Mouse (Mus musculus): ENCODE data around the gene Mkrn2os.
"Not testable (repeated sequence)": the region's sequence is repeated elsewhere in the genome, so short reads cannot be mapped to it uniquely, and the experiment has no call there.

The Mkrn2os gene

DNA sequence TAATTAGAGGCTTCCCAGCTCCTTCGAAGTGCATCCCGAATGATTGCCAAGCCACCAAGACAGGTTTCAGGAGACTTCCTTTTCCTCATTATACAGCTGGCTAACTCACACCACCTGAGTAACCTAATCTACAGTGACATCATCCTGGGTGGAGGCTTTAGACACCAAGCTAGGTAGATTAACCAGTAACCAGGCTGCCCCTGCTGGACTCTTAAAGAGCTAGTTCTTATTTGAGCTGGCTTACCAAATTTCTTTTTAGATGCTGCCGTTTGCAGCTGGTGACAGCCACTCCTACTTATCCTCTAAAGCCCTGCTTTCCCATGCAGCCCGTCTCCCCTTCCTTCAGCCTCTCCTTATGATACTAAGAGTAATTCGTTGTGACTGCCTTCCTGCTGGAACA, at the start of gene Mkrn2os:
Gene Mkrn2os (minus strand): TSS at position 119 of the 400 bp plus-strand sequence.
- DNase-seq: no peak

DNA sequence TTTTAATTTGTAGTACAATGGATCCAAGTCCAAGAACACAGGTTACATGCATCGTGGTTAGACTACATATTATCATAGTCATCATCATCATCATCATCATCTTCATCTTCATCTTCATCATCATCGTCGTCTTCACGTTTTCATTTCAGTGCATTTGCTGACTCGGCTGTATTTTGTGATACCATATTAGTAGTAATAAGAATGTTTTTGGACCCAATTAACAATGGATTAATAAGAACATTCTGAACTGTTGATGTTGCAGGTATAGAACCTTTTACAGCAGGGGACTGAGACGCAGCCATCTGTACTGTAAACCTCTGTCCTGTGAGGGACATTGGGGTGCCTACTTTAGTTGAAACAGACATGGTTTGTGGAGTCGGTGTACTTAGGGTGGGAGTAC, 45.8 kb upstream of the Mkrn2os start:
- not testable (repeated sequence) for DNase-seq

DNA sequence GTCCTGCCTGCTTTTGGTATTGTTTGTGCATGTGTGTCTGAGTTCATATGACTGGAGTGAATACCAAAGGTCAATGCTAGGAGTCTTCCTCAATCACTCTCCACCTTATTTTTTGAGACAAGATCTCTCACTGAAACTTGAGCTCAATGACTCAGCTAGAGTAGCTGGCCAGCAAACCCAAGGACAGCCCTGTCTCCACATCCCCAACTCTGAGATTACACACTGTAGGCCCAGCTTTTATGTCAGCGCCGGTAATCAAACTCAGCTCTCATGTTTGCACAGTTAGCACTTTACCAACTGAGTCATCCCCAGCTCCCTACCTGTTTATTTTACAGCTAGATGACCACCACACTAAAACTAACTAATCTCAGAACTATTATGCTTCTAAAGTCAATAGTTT, 41.6 kb upstream of the Mkrn2os start:
- DNase-seq: no peak

DNA sequence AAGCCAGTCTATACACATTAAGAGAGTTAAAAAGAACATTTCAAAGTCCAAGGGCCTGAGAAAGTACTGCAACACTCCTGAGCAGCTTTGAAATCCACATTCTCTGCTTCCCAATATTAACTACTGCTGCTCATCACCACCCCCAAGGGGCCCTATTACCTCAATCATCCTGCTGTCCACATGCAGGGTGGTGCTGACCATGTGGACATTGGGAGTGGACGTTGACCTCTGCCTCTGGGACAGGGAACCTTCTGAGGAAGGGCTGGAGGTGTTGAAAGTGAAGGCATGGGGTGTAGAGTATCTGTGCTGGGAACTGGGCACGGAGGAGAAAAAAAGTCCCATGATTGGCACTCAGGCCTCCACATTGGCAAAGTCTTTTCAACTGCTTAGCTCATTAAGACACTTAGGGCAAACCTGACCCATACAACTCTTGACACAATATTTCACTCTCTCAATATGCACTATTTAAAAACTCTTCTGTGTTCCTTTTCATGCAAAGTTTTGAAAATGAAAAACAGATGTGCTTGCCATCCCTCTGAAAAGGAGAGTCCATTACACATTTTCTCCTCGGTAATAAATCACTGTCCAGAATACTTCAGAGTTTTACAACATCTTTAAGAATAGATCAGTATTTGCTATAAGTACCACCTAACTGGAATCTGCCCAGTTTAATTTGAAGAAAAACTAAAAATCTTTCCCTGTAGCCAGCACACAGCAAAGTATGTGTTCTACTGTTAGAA, 38.9 kb upstream of the Mkrn2os start:
- DNase-seq: no peak

DNA sequence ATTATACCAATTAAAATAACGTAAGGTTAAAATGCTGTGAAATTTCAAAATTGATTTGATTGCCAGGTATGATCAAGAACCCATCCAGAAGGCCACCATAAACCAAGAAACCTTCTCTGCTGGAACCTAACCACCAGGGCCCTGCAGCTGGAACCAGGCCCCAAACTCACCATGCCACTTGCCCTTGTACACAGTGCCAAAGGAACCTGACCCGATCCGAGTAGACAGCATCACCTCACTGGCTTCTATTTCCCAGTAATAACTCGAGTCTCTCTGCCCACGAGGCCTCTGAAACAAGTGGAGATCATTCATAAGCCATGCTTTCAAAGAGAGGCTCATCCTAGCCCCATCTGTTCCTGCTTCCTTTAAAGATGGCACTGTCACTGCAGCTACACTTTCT, 33.7 kb upstream of the Mkrn2os start:
- DNase-seq: no peak

DNA sequence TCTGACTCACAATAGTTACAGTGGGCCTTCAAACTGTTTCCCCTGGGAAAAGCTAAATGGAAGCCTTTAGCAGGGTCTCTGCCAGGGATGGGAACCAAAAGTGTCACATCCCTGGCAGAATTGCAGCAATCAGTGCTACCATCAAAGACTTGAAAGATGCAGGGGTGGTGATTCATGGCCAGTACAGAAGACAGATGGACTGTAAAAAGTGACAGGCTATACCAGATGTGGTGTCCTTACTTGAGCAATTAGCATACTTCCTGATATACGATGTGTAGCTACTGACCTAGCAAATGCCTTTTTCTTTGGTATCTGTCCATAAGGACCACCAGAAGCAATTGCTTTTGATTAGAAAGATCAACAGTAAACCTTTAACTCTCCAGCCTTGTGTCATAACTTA, 28.6 kb upstream of the Mkrn2os start:
- no peak for DNase-seq

DNA sequence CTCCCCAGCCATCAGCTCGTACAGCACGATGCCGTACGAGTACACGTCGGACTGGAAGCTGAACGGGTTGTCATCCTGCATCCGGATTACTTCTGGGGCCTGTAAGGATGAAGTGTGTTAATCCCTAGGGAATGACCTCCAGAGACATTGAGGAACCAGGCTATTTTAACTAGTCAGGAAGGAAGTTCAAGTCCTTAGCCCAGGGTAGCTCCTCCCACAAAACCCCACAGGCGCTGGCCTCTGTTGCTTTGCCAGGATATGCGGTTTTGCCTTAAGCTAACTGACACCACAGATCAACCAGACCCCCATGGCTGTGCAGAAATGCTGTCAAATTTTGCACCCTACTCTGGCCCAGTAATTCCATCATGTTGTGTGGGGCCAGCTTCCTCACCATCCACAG, 27.4 kb upstream of the Mkrn2os start:
- DNase-seq: peak; percentile 95

DNA sequence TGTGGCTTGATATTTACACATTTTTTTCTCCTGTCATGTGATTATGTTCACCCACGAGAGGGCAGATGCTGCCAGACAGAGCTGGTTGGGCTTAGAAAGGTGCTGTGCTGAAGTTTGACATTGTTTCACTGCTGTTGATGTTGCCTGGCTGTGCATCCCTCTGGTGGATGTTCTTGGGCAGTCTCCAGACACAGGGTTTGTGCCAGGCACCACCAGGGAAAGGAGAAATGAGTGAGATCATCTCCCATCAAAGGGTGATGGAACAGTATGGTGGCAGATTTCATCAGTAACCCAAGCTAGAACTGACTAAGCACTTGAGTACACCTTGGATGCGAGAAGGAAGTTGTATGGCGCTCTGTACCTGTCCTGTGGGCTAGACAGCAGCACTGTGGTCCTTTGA, 23.6 kb upstream of the Mkrn2os start:
- DNase-seq: no peak

DNA sequence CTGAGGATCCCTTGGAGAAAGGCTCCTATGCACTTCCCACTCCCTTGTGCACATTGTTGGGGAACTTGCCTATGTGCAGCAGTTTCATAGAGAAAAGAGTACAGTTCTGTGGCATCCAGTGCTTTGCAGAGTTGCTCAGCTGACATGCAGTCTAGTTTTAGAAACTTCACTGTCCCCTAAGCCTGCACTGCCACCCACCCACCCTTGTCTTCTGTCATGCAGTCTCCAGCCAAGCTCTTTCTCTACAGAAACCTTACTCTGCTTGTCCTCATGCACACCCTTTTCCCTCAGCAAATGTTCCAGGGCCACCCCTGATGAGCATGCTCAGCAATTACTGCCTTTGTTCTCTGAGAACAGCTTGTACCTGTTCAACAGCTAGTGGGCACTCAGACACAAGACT, 21.4 kb upstream of the Mkrn2os start:
- DNase-seq: no peak

DNA sequence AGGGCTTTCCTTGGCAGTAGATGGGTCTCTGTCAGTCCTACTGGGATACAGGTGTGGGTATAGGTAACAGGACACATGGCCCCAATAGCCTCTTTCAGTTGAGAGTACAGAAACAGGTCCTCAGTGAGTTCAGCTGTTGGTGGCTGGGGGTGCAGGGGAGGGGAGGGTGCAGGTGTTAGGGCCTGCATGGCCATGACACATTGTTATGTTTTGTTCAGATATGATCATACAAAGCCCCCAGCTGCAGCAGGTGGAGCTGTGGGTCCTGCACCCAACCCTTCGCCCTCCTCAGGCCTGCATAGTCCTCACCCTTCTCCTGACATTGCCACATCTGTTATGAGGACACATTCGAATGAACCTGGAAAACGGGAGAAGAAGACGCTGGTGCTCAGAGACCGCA, 17.9 kb upstream of the Mkrn2os start:
- no peak for DNase-seq

DNA sequence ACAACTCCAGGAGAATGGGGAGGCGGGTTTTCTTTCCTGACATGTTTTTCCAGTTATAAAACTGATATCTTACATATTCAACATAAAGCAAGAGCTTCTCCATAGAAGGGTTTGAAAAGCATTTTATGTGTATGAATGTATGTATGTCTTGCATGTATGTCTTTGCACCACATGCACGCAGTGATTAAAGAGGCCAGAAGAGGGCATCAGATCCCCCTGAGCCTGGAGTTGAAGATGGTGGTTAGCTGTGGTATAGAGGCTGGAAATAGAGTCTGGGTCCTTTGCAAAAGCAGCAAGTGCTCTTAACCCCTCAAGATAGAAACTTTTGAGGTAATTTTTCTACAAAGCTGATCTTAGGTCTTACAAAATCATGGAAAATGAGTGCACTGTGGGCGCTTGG, 16.7 kb upstream of the Mkrn2os start:
- DNase-seq: no peak

DNA sequence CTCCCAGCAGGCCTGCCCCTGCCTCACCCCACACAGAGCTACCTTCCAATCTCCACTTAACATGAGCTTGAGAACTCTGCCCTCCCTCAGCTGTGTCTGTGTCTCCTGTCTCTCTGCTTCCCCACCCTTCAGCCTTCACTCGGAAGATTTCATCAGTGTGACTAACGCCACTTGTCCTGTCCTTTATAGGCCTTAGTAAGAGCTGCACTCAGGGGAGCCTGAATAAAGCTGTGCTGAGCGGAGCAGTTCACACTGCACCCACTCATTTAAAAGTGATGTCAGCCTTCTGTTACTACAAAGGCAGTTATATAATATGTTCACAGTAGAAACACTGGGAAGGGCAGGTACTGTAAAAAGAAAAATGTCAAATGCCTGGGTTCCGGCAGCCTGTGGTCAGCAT, 15.1 kb upstream of the Mkrn2os start:
- DNase-seq: no peak

DNA sequence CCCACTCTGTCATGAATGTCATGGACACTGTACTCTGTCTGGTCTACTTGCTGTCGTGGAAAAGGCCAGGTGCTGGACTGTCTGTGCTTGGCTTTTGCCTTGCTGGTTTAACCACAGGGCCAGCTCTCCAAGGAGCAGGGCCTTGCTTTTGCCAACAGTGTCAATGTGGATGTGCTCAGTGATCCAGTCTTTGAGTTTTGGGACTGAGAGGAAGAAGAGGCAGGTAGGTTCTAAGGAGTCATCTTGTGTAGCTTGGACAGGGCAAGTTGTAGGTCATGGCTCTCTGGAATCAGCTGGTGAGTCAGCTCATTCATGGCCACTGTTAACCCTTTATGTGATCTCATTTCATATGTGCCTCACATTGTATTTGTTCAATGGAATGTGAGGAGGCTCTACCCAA, 14.1 kb upstream of the Mkrn2os start:
- DNase-seq: no peak

DNA sequence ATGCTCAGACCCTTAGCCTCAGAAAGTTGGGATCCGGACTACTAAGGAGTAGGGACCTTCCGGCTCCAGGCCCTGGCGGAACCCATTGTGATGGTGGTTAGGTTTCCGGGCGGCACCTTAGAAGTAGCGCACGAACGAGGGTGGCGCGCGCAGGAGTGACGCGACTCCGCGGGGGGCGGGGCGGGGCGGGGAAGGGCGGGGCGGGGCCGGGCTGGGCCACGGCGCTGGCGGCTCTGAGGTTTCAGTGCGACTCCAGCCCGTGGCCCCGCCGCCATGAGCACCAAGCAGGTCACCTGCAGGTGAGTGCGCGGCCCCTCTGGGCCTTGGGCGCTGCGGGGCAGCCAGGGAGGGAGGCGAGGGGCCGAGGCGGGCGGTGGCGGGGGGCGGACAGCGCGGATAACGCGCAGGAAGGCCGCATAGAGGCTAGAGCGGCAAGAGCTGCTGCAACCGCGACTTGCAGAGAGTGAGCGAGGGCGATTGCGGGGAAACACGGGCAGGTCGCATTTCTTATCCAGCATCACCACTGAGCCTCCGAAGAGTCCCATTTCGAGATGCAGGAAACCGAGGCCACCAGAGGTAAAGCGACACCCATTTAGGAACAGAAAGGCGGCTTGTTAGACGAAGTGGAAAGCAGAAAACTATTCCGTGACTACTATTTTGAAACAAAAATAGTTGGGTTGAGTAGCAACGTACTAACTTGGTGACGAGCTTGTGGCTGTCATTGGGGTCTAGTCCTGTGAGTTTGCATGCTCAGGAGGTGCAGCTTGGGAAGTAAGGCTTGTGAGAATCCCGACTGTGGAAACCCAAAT, 9.5 kb upstream of the Mkrn2os start, which contains the start of gene Mkrn2:
Gene Mkrn2 (plus strand): TSS at position 188 of the 809 bp plus-strand sequence.
- peak; percentile 98 for DNase-seq

DNA sequence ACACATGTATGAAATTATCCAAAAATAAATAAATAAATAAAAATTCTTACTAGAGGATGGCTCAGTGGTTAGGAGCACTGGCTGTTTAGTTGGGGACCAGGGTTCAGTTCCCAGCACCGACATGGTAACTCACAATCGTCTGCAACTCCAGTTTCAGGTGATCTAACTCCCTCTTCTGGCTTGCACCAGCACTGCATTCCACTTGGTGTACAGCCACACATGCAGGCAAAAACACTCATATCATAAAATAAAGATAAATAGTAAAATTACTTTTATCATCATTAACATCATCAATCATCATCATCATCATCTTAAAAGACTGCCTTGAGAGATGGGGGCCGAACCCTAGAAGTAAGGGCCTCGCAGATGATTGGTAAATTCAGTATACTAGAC, 8.9 kb upstream of the Mkrn2os start:
- peak; percentile 89 for DNase-seq

DNA sequence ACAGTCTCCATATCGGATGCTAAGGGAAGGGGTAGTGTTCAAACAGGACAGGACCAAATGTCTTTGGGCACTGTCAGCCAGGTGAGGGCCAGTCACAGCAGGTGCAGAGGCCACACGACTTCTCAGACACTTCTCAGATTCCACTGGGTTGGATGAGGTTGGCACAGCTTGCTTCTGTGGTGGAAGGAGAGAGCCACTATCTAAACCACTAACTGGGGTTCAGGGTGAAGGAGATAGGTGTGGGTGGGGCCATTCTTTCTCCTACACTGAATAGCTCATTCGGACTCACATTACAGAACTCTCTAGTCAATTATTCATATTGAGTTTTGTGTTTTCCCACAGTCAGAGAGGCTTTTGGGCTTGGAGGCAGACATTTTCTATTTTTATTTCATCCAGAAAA, 3.3 kb upstream of the Mkrn2os start:
- no peak for DNase-seq

DNA sequence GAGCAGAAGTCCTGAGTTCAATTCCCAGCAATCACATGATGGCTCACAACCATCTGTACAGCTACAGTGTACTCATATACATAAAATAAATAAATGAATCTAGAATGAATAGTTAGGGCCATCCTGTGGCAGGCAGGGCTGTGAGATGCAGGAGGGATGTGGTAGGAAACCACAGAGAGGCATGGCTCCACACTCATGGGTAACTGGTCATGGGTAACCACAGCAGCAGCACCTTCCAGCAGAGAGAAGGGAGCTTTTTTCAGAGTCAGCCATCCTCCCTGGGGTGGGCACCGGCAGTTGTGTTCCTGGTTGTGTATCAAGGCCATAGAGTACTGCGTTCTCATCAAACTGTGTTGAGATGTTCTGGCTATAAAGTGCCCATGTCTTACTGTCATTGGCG, 2.1 kb upstream of the Mkrn2os start:
- no peak for DNase-seq

DNA sequence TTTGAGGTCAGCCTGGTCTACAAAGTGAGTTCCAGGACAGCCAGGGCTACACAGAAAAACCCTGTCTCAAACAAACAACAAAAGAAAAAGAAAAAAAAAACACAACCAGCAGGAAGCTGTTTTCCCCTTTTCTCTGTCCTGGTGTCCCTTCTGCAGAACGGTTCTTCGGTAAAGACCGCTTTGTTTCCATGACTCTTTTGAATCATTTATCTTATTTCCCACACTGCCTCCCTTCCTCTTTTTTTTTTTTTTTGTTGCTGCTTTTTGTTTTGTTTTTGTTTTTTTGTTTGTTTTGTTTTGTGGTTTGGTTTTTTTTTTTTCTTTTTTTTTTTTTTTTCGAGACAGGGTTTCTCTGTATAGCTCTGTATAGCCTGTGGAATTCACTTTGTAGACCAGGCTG, 876 bp upstream of the Mkrn2os start:
- no peak for DNase-seq

DNA sequence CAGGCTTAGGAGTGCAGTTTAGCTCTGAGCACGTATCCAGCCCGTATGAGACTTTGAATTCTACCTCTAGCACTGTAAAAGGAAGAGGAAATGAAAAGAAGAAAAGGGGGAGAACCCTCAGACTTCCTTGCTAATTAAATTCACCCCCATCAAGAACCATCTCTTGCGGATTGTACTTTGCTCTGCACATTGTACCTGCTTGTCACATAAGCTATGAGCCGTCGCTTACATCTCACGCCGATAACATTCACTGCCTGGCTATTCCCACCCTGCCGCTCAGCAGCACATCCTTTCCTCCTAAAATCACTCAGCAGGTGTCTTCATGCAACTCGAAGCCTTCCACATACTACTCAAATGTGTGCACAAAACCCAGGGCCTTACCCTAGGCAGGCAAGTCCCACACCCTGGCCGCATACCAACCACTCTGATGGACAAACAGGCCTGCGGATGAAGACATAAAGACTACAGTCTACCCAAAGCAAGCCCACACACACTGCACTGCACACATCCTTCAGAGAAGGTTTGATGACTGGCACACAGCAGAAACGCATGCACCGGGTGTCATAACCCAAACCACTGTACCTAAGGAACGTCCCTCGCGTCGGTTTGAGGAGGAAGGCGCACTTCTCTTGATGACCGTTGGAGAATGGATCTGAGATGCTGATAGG, 550 bp downstream of the Mkrn2os start:
- DNase-seq: no peak

DNA sequence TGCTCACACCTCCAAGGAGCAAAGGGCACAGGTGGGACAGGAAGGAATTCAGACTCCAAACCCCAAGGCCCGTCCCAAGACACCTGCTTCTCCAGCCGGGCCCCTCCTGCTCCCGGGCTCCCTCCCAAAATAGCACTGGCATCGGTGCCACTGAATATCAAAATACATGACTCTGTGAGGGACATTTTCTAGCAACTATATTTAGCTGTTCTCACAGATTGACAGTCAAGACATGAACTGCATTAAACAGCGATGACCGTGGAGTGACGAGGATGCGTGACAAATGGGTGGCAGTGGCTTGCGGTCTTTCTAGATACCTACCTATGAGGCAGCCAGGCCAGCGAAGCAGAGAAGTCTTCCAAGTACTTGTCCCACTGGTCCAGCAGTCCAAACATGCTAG, 6.1 kb downstream of the Mkrn2os start:
- DNase-seq: peak; percentile 92

DNA sequence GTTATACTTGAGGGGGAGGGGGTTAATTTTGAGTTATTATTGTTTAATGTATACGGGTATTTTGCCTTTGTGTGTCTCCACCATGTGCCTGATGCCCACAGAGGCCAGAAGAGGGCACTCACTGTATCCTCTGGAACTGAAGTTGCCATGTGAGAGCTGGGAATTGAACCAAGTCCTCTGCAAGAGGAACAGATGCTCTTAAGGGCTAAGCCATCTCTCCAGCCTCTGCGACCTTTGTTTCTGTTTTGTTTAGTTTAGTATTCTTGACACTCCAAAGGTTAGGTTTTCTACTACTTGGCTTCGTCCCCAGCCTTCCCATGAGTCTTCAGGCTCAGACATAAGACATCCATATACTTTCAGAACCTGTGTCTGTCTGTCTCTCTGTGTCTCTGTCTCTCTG, 8.2 kb downstream of the Mkrn2os start:
- peak; percentile 43 for DNase-seq

DNA sequence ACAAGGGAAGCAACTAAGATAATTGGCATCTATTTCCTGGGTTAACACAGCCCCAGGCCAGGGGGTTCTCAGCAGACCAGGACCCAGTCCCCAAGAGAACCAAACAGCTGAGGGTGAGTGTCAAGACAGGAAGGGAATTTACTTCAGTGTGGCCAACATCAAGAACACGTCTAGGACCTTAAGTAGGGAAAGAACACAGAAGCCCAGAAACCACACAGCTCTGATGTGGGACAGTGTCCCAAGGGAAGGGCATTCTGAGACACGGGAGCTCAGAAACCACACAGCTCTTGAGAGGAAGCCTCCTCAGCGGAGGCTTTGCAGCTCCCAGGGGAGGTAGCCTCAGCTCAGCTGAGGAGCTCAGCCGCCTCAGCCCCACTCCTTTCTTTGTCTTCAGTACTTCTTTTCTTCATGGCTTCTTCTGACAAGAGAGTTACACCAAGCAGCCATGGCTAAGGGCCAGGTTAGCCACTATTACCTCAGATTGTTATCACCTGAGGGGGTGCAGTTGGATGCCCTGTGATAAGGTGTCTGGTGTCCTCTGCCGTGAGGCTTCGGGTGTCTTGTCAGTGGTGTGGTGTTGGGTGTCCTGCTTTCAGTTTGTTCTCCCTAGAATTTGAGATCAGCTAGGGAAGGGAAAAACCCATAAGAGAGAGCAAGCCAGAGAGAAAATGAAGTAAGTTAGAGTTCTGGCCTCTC, 8.8 kb downstream of the Mkrn2os start:
- DNase-seq: peak; percentile 81
